Mouse (Mus musculus): Measurements from ENCODE around the gene Nudt4.

Gene Nudt4

GRCm38 (mm10) chr10:95501033-95501432 is 62.9 kb downstream of the Nudt4 start:
- DNase-seq (ENCODE audit: low read depth, low spot score), result no peak

All from WW6 (cell line).